Mouse (Mus musculus) c-Kit-positive CD71-positive TER-119-negative erythroid progenitor cells, embryonic 14.5 days (primary cell): ENCODE results near the gene Wee2.

ENCODE experiments used
- DNase-seq: peaks from one replicate; pipeline ENCODE4 v3.0.0-alpha.2; 2013; ENCODE audit warnings: low read depth

Gene Wee2

DNA sequence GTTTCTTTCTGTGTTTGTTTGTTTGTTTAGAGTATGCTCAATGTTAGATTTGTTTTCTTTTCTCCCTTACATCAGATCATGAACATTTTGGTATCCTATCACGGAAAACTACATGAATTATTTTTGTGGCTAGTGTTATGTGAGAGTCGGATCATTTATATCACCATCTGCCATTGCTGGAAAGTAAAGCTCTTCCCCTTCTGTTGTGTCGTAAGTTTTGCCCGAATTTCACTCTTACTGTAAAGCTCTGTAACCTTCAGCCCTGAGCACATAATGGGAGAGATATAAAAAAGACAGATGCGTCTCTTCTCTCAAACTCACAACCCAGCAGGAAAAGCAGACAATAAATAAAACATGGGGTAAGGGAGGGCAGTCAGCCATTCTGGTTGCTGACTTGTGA is at the start of gene Wee2:
TSS of gene Wee2 (plus strand) at position 153 of the 400 bp plus-strand sequence.
- DNase-seq, result no peak

DNA sequence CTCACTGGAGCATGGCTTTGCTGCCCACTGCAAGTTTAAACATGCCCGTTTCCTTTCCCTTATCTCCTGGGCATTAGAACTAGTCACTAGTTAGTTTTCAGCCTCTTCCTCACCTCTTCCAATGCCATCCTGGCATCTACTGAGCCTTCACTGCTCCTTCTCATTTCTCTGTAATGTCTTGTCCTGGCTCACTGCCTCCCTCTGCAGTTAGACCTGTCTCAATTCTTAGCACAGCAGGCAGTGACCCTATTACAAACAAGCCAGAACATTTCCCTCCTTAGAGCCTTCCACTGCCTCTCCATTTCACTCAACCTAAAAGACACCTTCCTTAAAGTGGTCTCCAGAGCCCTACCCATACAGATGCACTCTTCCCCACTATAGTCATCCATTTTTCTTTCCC is 47.9 kb upstream of the Wee2 start:
- DNase-seq, result no peak

DNA sequence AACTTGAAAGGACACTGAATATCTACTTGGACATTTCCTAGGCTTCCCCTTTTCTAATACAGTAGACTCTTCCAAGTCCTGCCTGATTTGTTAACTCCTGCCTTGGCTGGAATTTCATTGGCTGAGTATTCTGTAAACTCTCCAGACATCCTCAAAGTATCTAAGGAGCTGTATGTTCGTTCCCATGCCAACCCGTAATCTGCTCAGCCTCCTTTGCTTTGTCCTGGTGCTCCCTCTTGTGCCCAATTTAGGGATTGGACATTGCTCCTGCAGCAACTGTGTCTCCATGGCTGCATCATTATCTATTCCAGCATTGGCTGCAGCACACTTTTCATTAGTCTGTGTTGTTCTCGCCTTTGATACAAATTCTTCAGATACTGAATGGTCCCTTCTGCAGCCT is 45.7 kb upstream of the Wee2 start:
- DNase-seq, result peak; percentile 43

DNA sequence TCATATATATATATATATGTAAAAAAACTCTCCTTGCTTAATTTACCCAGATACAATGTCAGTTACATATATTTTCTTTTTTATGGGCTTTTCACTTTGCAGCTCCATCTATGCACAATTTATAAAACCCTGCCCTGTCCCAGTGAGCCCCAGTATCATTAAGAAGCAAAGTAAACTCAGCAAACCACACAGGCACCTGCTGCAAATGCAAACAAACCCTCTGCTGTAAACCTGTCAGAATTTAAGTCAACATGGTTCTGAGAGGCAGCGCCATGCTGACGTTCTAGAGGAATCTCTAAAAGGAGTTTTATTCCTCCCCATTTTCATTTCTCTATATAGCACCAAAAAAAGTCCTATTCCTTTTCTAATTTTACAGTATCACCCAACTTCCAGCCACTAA is 36.9 kb upstream of the Wee2 start:
- DNase-seq, result no peak

DNA sequence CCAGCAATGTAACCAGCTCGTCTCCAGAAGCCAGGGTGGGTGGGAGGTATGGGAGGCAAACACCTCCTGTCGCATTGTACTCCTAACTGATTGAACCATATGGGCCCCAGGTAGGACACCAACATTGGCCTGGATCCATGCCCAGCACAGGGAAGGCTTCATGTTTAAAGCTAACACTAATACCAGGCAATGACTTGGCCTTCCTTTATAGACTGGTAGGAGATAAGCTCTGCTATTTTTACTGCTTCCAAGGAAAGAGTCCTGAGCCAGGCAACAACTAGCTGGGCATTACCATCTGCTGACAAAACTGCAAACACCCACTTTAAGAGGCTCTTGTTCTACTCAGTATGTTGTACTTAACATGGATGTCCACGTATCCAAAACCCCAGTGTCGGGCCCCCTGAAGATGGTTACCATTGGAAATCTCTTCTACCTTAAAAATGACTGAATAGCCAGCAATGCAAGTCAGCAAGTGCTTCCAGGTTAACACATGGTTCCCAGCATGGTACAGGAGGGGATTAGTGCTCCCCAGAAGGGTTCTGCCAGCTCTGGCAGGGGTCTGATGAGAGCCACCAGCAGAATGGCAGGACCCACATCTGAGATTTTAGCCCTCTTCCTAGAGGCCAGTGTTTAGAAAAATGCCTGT is 35.1 kb upstream of the Wee2 start:
- DNase-seq, result no peak

DNA sequence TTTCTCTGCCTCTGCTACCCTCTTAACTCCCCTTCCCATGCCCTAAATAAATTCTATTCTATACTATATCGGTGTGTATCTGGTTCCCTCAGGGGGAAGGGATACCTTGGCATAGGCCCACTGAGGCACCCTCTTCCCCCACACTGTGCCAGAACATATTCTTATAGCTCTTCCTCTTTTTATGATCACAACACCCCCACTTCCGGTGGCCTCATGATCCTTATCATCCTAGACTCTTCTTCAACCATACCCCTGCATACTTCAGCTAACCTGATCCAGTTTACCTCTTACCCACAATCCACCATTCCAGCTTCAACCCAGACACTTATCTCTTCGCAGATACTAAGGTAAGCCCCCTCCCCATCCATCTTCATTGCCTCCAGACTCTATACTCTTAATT is 27.8 kb upstream of the Wee2 start:
- DNase-seq, result no peak

DNA sequence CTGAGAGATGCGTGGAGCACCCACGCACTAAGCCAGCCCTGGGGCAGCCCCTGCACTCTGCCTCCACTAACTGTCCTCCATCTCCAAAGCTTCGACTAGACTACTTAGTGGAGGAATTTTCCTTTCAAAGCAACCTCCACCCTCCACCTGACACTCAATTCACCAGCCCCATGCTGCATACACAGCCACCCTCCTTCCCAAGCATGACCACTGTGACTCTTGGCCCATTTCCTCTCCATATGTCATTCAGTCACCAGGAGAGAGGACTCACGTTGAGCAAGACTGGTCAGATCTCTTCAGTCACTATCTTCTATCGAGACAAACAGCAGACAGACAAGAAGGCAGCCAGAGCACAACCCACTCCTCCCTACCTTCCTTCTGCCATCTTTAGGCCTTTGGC is 25.8 kb upstream of the Wee2 start:
- DNase-seq, result no peak

DNA sequence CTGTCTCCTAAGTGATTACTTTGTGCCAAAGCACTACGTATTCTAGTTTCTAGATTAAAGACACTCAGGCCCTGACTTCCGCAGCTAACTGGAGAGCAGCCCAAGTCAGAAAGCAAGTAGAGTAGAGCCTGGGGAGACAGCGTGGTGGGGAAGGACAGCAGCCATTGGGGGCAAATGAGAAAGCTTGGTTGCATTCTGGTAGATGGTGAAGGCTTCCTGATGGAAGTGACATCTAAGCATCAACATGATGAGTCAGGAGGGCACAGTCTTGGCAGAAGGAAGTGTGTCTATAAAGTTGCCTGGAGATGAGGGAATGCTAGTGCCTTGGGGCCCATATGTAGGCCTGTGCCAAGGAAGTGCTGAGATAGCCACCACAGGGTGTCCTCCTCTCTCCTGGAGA is 25.3 kb upstream of the Wee2 start:
- no peak for DNase-seq

DNA sequence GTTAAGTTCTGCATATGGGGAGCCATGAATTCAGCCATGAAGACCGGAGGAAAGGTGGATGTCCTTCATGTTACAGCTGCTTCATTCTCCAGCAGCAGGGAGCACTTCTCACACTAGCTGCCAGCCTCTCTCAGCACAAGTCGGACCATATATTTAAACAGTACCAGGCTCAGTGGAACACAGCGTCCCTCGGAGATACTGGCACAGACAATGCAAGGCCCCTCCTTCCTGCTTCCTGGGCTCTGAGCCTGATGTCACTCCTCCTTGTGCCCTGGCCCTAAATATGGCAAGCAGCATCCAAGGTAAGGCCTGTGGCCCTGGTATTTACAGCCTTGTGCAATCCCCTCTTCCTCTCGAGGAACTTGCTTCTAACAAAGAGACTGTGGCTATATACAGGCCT is 23.1 kb upstream of the Wee2 start:
- no peak for DNase-seq

DNA sequence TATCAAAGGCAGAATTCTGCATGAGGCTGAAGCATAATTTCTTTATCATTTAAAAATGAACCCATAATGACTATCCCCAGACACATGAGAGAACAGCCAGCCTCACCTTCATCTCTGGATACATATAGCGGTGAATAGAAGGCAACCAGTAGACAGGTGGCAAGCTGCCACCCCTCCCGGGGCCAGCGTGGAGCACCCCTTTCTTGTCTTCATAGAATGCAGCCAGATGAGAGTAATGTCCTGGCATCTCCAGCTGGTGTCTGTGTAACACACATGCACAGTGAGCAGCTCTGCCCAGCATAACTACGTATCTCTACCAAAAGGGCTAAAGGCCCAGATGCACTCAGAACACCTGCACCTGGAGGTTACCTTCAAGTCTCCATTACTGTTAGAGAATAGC is 20.5 kb upstream of the Wee2 start:
- DNase-seq, result no peak

DNA sequence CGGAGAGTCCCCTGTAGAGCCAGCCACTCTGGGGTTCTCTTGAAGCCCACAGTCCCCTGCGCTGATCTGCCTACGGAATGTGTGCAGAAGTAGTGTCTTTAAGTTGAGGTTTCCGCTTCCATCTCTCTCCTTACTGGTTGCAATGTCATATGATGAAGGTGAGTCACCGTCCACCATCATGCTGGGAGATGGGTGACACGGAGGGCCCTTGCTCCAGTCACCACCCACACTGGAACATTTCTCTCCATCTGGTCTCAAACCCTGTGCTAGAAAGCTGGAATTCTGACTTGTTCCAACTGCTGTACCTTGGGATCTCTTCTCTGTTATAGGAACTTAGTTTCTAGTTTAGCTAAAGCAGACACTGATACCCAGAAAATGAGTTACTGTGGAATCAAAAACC is 17.8 kb upstream of the Wee2 start:
- DNase-seq, result no peak

DNA sequence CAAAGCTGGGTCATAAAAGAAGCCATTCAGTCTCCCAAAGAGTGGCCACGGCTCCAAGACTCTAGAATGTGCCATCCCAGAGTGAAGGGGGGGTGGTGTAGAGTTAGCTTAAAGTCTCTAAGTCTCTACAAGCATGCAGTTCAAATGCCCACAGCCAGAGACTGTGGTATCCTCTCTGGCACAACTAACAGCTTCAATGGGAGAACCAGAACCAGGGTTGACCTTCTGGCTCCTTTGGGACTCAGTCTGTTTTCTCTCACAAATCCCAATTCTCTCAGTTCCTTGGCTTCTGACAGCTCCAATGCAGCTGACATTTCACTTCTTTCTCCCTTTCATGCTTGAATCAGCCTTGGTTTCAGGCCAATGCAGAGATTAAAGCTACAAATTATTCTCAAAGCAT is 15.9 kb upstream of the Wee2 start:
- no peak for DNase-seq

DNA sequence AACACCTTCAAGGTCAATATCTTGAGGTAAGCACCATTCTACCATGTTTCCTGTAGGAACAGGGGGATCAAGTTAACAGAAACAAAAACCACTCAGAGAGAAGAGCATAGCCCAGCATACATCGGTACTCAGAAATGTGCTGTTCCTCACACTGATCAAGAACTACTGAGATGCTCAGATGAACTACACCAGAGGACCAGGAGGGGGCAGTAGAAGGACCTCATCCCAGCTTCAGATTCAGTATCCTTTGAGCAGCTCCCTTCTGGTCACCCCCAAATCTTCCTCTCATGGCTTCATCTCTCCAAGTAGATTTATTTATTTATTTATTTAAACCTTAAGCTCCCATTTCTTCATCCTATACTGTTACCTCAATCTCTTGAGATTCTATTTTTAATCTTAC is 15.1 kb upstream of the Wee2 start:
- DNase-seq, result peak; percentile 27

DNA sequence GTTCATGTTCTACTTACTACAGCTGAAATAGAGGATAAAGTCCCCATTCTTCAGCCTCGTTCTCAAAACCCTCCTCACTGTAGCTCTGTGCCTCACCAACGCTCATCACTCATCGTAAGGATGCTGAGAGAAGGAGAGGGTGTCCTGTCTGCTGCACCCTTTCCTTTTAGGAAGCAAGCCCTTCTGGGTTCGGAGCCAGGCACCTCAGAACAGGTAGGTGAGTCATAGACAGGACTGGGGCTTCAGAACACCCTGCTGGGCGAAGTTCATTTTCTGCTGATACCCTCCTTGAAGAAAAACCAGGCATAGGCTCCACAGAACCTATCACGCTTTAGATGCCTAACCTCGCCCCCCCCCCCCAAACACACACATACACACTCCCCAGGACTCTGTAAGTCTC is 11.4 kb upstream of the Wee2 start:
- DNase-seq, result no peak

DNA sequence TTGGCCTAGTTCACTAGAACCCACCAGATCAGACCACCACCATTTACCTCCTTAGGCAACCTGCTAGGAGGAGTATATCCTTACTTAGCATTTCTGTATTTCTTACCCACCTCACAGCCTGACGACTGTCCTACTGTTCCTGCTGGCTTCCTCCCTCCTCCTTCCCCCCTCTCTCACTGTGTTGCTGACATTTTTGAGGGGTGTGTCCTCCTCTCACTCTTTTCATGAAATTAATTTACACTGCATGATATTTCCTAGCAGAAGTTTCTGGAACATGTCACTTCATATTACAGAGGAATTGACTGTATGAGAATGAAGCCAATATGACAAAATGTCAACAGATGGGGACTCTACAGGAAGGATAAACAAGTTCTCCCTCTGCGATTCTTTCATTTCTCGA is 10.2 kb upstream of the Wee2 start:
- DNase-seq, result no peak

DNA sequence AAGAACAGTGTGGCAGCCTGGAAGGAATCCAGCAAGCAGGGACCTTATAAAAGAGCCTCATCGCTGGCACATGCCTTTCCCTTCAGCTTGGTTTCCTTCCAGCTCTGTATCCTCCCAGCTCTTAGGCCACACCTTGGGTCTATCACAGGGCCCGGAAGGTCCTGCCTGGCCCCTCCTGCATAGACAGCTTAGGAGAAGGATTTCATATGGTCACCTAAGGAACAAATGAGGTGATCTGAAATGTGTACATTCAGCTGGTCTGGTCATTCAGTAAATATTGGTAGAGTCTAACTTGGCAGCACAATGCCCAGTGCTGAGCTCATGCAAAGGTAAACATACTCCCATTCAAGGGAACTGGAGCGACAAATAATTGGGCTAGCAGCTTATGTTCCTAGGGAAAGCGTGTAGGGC is 9.4 kb upstream of the Wee2 start:
- DNase-seq, result no peak

DNA sequence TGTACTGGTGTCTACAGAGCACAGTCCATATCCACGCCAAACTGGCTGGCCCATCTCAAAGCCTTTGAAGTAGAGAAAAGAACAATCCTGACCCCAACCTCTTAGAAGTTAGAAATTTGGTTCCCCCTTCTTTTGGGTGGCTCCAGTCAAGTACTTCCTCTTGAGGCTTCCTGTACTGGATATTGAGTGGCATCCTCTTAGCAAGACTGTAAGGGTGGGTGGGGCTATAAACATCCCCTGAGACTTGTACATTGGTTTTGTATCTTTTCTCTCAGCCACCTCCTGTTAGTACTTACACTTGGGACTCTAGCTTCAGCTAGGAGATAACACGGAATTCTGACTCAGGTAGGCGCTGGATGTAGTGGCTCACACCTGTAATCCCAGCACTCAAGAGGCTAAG is 8.6 kb upstream of the Wee2 start:
- DNase-seq, result no peak

DNA sequence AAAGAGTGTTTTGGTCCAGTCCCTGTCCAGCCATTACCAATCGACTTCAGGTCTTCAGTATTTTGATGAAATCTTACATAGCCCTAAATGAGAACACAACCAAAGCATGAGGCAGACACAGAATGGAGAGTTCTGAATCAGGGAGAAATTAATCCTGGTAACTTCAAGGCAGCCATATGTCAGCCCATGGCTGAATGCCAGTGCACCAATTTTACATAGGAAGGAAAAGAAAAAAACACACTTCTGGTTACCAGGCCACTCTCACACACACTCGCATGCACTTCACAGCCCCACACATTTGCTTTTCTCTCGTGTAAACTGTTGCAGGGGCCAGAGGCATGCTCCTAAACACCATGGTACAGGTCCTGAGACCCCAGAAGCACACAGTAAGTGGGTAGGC is 8.0 kb upstream of the Wee2 start:
- no peak for DNase-seq

DNA sequence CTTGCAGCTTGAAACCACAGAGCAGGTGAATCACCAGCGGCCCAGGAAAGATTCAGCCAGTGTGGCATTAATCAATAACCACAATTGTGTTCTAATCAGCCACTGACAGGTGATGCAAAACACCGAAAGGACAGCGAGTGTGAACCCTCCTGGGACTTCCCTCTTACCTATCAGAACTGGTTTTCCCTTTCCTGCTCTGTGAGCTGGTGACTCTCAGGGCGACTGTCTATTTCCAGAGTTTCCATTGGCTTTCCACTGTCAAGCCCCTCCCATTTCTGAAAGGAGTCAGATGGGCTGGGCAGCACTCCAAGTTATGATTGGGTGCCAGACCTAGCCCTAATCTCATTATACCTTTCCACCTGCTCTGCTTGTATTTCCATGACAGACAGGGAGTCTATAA is 7.5 kb upstream of the Wee2 start:
- DNase-seq, result no peak

DNA sequence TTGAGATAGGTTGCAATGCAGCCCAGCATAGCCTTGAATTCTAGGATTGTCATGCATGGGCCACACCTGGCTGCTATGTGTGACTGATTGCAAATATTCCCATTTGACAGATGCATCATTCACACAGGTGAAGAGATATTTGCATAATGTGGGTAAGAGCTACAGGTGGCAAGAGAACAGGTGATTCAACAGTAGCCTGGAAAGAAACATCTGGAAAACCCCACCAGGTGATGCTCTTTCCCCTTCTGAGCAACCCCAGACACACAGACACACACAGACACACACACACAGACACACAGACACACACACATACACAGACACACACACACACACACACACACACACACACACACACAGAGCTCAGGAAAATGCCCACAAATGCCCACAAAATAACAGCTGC is 7.1 kb upstream of the Wee2 start:
- DNase-seq, result no peak

DNA sequence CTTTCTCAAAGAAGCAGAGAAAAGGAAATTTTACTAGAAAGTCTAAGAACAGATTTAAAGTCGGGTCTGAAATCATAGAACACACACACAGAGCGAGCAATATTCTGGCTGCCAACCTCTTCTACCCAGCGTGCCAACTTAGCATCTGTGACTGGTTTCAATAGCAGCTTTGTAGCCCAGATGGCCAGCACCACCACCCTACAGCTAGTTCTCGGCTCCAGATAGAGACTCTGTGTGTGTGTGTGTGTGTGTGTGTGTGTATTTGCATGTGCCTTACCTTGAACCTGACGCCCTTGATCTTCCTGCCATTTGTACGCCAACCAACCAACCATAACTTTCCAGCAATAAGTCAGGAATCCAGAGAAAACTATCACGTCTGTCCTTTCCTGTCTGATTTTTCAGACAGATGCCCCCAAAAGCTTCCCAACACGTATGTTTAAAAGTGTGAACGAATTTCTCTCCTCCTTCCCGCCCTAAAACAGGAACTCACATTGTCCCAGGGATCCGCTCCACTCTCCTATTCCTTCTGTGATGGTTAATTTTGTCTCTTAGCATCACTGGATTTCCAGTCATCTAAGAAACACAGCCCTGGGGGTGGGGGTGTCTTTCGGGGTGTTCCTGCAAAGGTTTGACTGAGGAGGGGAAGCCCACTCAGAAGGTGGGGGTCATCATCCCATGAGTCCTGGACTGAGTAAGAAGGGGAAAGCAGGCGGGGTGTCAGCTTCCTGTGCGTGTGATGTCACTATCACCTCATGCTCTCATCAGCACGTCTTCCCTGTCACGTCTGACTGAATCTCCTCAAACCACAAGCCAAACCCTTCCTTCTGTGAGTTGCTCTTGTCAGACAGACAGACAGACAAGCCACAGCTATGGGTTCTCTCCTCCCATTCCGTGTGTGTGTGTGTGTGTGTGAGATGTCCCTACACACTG is 6.3 kb upstream of the Wee2 start:
- DNase-seq, result no peak

DNA sequence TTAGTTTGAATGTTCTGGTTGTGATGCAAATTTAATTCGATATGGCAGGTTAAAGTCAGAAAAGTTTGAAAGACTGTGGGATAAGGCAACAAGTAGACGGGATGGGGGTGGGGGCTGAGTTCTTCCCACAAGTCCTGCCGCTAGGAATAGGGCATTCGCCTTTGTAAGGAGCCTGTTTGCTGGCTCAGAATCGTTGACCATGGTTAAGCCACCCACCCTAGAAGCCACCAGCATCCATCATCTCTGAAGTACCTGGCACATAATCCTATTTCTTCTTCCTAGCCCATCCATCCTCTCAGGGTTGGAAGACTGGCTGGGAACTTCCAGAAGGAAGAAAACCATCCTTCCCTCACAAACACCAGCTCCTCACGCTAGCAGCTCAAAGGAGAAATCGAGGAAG is 4.2 kb upstream of the Wee2 start:
- no peak for DNase-seq

DNA sequence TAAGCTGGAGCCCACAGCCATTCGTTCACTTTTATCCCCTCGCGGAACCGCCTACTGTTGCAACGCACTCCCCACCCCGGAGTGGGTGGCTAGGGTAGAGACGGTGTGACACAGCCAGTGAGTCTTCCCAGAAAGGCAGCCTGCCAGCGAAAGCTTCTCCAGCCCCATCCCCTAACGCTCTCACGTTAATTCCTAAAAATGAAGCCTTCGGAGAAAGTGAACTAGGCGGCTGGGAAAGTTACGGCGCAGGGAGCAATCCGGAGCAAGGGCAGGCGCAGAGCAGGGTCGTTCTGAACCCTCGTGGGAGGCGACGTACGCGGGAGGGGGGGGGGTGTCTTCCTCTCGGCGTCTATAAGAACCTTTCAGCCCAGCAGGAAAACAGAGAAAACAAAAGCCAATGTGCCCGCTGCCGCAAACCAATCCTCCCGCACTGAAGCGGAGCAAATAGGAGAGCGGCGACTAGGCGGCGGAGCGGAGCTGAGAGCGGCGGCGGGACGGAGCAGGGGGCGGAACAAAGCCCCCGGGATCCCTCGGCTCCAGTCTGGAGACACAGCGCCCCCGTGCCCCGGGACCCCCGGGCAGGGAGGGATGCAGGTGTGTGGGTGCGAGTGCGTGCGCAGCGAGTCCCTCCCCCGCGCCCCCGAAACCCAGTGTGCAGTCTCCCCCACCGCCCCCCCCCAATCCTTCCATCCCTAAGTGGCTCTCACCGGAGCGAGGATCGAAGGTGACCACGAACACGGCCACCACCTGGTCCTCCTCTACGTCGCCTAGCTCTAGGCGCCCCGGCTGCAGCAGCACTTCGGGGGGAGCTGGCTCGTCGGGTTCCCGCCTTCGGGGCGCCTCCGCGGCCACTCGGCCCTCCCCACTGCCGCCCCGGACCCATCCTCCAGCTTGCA is 3.5 kb upstream of the Wee2 start:
- DNase-seq, result peak; percentile 3
